Mouse (Mus musculus): ENCODE measurements around the gene Rtn1.
"Not testable (repeated sequence)": the region's sequence is repeated elsewhere in the genome, so short reads cannot be mapped to it uniquely, and the experiment has no call there.

Gene Rtn1

DNA sequence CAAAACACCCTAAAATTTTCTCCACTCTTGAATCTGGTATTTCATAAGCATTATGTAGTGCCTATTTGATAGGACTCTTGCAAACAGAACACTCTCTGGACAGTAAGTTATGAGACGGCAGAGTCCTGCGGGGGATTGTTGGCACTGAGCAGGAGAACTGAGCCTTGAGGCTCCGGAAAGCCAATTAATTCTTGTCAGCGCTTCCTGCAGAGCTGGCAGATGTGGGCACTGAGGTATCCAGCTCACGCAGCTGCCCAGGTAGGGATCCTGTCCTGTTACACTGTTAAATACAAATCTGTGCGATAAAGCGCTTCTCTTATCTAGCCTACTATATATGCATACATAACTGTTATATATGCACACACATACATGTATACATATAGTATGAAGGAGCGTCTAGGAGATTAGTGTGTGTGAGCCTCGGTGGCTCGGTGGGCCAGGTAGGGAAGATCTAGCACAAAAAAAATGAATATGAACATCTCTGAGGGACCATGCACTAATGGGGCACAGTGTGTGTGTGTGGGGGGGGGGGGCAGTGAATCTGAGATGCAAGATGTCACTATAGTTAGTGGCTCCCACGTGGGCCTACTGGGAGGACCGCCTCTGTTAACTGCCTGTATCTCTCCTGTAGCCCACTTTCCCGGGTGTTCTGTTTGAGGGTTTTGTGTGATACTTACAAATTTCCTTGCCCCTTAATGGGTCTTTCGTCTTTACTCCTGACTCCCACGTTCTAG, 93.0 kb downstream of the Rtn1 start:
- no peak for DNase-seq

DNA sequence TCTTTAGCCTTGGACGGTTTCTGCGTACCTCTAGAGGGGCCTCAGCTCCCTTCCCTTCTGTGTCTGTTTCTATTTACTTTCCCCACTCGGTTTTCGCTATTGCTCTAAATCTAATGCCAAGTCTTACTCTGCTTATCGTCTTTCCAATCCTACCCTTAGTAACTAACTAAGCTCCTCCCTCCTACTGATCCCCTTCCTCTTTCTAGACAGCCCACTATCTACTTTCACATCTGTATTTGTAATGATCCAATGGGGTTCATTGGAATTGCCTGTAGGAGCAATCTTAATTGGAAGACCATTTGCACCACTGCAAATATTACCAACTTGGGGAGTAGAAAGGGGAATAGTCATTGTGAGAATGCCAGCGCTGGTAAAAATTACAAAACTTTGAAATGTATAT, 98.0 kb downstream of the Rtn1 start:
- no peak for DNase-seq

DNA sequence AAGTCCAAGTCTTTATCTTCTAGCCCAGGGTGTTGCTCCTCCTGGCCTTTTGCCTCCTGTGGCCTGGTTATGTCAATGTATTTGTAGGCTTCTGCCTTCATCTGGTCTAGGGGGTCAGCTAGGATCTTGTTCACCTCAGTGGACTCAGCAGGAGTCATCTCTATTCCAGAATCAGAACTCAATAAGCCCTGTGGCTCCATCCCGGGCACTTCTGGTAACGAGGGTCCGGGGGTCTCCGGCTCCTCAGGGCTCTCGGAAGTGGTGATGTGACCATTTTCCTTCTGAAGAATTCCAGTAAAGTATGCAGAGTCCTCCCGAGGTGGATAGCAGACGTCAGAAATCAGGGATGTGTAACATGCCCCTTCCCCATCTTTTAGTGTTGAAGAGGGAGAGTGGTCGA, 100.3 kb downstream of the Rtn1 start:
- DNase-seq = no peak

DNA sequence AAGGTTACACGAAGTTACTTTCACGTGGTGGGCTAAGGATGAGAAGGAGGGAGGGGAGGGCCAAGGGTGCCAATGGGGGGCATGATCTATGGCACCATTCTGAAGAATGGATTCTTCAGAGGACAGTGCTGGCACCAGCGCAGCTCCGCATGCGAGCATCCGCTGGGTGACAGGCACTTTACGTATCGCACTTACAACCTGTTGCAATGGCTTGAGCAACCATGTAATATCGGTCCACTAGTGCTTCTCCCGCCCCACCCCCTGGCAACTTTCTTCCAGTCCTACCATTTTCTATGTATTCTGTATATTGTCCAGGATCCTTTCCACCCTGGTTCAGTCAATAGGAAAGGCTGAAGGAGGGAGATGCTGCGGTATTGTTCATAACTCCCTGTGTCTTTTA, 102.6 kb downstream of the Rtn1 start:
- DNase-seq = no peak

DNA sequence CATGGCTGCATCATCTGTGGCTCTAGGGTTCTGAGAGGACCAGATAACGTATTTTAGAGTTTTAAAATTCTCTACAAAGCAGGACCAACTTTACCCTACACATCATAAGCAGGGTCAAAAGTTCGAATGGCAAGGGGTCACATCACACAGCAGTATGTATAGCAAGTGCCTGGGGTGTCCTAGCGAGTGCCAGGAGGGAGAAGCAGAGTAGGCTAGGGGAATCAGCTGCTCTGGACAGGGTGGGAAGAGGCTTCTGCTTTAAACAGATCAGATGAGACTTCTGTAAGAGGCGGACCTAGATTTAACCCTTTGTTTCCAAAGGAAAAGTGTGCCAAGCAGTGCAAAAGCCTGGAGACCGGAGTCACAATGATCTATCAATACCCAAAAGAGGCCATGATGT, 103.4 kb downstream of the Rtn1 start:
- no peak for DNase-seq

DNA sequence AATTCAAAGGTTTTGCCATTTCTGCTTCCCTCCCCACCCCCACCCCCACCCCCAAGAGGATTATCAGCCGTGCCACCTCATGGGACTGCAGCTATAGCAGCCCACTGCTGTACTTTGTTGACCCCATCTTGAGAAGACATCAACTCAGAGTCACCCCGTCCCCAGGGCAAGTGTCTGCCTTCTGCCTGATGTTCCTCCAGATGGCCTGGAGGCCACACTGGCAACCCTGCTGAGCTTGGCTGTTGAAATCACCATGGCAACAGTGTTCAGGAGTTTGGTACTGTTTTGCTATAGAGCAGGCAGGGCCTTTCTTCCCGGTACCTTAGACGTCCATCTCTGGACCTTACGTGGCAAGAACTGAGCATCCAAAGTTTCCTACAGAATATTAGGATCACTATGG, 103.9 kb downstream of the Rtn1 start:
- no peak for DNase-seq

DNA sequence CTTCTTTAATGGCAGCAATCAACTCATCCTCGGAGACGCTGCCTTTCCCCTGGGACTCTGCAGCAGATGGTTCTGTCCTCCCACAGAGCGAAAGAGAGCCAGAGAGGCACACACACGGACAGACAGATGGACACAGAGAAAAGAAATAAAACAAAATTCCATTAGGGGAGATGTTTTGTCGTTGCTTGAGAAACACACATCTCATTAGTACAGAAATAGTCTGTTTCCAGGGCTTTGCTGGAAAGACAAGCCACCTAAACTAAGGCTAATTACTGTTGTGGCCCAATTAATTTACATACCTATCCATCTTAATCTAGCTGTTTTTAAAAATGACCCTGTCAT, 104.5 kb downstream of the Rtn1 start:
- no peak for DNase-seq

DNA sequence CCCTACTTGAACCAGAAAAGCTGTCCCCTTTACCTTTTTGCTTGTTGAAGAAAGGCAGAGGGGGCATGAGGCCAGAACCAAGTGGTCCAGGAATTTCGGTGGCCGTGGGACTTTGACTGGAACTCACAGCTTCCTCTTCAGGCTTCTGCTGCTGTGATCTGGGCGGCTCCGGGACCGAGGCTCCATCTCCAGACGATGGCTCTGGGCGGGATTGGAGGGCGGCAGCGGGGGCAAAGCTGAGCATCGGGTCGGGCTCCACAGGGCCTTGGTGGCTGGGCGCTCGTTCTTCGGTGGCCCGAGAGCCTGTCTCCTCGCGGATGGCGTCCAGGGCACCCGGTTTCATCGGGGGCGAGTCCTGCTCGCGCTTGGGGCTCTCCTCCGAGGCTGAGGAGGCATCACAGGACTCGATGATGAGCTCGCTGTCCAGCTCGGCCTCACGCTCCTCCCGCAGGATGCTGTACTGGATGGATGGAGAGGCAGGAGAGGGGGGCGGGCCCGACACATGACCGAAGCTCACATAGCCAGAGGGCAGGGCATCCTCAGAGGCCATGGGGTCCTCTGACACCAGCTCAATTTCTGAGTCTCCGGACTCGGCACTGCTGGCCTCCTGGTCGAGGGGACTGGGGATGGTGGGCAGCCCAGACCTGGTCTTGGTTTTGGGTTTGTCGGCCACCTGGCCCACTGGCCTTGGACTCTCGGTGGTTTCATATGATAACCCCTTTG, 105.1 kb downstream of the Rtn1 start:
- no peak for DNase-seq

DNA sequence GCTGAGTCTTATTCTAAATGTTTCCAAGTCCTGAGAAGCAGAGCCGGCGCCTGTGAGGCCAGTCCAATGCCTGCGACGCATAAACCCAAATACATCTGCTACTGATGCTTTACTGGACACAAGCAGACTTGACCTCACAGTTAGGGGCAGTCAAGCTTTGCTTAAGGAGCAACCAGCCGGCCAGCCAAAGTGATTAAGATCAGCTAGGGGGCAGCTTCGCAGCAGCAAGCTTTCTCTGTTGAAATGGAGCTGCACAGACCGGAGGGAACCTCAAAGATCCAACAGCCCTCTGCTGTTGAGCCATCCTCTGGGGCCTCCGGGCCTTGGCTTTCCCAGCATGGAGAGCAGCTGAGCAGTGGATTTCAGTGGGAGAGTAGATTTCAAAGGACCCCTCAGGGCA, 107.4 kb downstream of the Rtn1 start:
- DNase-seq = no peak

DNA sequence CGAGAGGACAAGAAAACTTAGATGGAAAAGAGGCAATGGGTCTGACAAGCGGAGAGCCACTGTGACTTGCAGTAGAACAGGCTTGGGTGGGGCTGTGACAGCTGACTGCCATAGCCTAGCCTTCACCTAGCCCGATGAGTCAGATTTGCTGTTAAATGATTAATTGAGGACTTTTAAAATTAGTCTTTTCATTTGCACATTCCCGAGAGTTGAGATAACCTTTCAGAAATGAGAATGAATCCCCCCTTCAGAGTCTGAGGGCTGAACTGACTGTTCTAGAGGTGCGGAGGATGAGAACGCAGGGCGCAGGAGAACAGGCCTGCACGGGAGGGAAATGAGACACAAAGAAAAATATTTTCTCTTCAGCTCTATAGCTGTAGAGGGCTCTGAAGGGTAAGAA, 107.9 kb downstream of the Rtn1 start:
- DNase-seq = no peak

DNA sequence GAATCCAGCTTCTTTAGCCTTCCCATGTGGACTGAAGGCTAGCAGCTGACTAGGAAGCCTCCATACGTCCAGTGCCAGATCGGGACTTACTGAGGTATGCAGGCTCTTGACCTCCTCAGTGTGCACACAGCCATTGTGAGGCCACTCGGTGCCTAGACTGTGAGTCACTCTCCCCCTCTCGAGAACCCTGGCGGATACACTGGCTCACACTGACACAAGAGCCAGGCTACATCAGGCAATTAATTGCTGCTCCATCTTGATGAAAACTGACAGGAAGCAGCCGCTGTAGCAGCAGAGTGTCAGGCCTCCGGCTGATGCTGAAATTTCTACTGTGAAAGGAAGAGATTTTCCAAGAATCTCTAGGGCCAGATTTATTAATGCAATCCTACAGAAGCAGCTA, 110.6 kb downstream of the Rtn1 start:
- DNase-seq = no peak

DNA sequence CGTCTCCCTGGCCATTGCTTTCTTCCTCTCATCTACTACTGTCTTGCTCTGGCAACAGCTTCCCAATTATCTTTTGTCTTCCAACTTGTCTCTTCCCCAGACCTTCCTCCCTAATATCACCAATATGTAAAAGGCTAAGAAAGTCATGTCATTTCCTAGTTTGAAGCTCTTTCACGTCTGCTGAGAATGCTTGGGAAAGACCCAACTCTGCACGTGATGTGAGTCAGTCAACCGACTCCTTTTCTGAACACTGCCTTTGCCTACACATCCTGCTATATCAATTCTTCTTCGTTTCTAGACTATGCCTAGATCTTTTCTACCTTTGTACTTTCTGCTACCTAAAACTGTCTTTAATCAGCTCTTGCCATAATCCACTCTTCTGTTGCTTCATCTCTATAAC, 112.3 kb downstream of the Rtn1 start:
- DNase-seq = no peak

DNA sequence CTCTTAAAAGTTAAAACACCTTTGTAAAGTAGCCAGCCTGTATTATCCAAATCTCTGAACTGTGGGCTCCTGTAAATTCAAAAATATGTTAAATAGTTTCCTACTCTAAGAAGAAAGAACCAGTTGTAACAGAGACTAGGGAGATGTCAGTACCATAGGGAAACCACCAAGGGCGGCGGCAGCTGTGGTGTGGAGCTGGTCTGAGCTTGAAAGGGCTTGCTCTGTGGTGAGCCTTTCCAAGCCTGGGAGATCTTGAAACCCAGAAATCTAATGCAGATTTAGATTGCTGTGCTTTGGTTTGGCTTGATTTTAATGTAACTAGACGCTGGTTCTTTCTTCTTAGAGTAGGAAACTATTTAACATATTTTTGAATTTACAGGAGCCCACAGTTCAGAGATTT, 115.7 kb downstream of the Rtn1 start:
- not testable (repeated sequence) for DNase-seq

DNA sequence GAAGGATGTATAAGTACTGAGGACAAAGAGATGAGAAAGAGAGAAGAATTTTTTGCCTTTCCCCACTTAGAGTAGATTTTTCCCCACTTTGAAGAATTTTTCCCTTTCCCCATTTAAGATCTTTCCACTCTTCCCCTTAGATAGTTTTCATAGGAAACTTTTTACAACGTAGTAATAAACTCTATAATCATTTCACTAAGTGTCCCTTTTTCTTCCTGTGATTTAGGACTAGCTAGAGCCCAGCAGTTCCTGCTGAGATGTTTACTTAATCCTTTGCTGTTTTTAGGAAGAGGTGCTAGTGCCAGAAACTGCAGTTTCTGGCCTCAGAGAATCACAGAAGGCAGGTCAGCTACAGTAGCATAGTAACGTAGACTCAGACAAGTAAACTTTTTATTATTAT, 116.3 kb downstream of the Rtn1 start:
- DNase-seq = no peak

DNA sequence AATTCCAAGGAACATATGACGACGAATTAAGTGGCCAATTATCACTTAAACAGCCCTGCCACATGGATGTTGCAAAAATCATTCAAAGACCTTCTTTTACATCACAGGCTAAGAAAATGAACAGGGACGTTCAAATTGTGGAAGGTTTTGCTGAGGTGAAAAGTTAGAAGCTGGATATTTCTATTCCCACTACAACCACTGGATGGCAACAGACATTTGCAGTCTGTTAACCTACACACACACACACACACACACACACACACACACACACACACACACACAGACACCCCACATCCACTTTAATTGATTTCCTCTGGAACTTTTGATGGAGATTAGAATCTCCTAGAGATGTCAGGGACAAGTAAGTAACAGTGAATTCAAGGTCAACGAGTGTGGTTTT, 117.6 kb downstream of the Rtn1 start:
- DNase-seq = no peak

DNA sequence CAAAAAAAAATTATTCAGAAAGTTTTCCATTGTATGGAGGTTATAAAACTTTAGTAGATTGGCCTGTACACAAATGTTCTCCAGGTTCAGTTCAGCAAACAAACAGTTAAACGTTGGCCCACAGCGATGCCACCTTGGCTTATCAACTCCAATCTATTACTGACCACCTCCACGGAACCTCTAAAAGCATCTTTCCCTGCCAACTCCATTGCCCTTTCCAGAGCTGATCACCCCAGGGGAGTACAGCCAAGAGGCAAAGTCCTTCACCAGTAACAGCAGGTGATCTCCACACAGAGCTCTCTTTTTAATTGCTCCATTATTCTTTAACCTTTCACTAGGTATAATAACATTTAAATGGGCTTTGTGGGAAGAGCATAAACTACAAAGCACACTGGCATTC, 120.6 kb downstream of the Rtn1 start:
- DNase-seq = no peak

DNA sequence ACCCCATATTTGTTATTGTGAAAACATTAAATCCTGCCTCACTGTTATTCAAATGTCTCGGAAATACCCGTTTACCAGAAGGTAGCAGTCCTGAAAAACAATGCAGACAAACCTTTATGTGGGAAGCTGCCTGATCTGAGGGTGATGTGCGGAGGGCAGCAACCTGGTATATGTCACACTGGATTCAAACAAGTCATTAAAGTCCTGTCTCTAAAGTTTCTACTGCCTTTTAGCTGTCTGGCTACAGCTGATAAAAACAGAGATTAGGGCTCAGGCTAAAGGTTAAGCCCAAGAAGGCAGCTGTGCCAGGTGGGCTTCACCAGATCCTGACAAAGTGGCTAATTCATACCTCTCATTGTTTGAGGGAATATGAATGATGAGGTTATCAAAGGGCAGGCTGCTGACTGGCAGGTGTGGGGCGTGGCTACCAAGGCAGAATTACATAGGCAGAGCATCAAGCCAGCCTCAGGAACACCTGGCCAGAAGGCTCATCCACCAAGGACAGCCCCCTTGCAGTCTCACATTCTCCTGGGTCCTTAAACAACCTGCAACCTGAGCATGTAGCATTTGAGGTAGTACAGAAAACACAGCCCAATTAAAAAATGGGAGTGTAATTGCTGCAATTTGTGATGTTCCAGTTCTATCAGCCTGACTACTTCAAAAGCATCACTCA, 121.4 kb downstream of the Rtn1 start:
- DNase-seq = no peak

DNA sequence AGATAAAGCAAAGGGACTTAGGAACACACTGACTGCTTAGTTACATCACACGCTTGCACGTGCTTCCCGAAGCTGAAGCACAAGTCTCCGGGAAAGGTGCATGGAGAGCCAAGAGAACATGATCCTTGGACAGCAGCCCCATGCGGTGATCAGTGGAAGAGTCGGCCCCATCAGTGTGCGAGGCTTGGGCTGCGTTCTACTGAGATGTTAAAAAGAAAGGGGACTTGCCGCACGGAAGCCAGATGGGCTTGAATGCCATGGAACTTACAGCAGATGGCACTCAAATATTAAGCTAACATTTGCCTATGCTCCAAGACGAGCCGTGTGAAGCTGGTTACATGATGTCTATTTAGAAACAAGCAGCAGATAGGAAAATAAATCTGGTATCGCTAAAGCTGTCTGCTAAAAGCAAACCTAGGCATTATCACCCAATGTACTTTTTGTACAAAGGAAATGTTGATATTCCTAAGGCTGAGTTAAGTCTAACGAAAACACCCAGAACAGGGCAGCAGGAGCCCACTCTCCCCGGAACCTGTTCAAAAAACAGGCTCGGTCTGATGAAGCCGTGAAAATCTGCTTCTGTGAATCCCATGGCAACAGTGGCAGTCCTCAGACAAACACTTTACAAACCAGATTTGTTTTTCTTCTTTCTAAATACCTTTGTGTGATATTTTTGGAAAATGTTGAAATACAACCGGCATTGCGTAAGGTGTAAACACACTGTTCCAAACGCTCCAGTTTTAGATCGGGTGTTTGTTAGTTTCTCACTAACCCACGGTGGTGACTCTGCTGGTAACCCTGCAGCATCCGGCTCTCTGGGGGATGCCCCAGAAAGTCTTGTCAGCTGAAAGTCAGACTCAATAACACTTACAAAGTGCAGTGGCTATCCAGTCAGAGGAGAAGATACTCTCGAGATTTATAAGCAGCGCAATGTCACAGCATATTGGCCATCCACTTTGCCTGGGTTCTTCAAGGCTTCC, 123.2 kb downstream of the Rtn1 start:
- DNase-seq = no peak

DNA sequence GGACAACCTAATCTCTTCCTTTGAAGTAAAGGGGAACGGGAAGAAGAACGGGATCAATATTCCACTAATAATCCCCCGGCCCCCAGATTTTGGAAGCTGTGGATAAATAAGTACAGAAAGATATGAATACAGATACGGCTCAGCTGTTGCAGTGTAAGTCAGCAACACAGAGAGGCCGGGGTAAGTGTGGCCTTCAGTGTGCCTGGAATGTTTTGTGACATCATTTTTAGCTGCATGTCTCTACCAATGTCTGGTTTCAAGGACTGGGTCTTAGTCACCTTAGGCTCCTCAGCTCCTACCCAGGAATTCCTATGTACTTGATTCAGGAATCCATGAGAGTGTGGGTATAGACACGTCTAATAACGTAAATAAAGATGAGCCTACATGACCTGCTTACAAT, 124.3 kb downstream of the Rtn1 start:
- no peak for DNase-seq

DNA sequence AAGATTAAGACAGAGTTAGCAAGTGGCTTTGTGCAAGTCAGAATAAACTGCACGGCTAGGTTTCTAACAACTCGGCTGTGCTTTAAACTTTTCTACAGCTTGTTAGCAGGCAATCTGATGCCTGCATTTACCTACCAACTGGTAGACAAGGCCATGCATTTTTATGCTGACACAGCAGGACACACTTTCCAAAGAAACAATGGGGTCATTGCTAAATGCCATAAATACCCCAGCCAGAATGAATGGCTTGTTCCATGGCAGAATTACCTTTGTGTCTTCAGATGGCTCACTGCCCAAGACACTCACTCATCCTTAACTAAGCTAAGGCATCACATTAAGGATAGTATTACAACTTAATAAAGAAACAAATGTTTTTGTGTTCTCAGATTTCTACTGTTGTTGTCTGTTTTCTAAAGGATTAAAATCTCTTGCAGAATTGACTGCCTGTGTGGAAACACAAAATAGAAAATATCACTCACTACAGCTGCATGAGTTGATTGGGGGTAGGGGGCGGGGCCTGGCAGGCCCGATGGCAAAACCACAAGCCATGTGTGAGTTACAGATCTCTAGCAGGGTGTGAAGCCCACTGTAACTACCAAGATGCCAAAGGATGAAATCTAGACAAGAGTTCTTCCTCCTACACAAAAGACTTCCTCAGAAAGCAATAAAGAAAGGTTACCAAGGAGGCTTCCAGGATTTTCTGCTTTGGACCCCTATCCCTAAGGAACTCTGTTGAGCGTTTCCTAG, 129.6 kb downstream of the Rtn1 start:
- DNase-seq = no peak

DNA sequence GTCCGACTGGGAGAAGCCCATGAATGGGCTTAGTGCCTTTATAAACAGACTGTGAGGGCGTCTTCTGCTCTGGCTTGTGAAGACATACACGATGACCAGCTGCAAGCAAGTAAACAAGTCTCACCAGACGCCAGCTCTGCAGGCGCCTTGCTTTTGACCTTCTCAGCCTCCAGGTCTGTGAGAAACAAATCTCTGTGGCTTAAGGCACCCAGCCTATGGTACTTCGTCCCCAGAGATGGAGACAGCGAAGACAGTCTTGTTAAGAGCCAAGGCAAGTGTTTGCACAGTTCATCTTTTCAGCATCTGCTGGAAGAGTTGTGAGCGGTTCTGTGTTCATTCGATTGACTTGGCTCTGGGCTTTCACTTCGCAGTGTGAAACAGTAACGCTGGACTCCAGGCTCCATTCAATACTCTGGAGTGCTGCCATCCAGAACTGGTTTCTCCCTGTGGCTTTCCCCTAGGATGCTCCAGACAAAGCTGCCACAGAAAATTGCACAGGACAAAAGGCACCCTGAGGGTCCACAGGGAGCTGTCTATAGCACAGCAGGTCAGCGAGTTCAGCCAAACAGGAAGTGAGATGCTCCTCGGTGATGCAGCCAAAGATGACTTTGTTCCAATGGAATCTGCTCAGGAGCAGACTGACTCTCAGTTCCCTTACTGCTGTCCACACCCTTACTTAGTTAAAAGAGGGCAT, 135.0 kb downstream of the Rtn1 start:
- no peak for DNase-seq

DNA sequence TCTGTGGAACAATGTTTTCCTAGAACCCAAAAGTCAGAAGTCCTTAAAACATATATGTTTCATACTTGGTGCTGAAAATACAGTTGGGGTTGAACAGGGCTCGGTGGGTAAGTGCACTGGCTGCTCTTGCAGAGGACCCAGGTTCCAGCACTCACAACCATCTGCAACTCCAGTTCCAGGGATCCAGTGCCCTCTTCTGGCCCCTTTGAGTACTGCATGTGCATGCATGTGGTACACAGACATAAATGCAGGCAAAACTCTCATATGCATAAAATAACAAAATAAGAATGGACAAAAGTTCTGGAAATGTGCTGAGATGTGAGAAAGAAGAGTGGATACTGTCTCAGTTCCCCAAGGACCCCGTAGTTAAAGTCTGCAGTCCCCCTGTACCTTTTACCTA, 141.2 kb downstream of the Rtn1 start:
- peak; percentile 16 for DNase-seq
